Mouse (Mus musculus) stomach, postnatal 0 days (tissue): ENCODE measurements around the gene Tnfsf18.

Experiments
- CTCF ChIP-seq: IDR thresholded peaks from 2 replicates; pipeline ENCODE4 v1.5.1; 2016; ENCODE audit warnings: antibody characterized with exemption, low read depth, mild to moderate bottlenecking, moderate library complexity
- EP300 ChIP-seq: optimal IDR thresholded peaks from 2 replicates; pipeline ENCODE3; 2016; ENCODE audit warnings: antibody characterized with exemption

- TF ChIP-seq CTCF = no peak
- TF ChIP-seq EP300 = no peak
These were observed 42.2 kb upstream of the Tnfsf18 start for GRCm38 (mm10) chr1:161452250-161452649.
